Mouse (Mus musculus) limb, embryonic 14.5 days (tissue): ENCODE data around the gene Bcor. TPM values are rescaled to one million over a fixed set of nuclear protein-coding genes. Genes with fewer than 3 reads are reported as not detected.
A peak's percentile ranks its signal among the peaks of the same experiment; 100 is the strongest.

ENCODE experiments used
- ATAC-seq: fragments of 200-750 bp; cut with Nextera tagmentation; 2 replicates; pipeline ENCODE4 v1.8.0; 2017; ENCODE audit warnings: low read depth, moderate number of reproducible peaks, moderate TSS enrichment; ENCODE audit not compliant: low FRiP score
- DNase-seq: peaks from one replicate; pipeline ENCODE4 v3.0.0-alpha.2; 2015; ENCODE audit warnings: low spot score
- H3K27ac ChIP-seq: fragments of 300-500 bp; sonication (generic); replicated peaks from 2 replicates; pipeline ENCODE4 v1.5.1; 2014; ENCODE audit warnings: low read depth, mild to moderate bottlenecking, low read length, moderate library complexity, mixed read lengths
- H3K27me3 ChIP-seq: fragments of 300-500 bp; sonication (generic); 2 replicates; pipeline ENCODE4 v1.6.1; 2014; ENCODE audit warnings: low read length, mixed read lengths; ENCODE audit not compliant: control insufficient read depth, insufficient read depth
- H3K36me3 ChIP-seq: fragments of 300-500 bp; sonication (generic); 2 replicates; pipeline ENCODE4 v1.6.1; 2014; ENCODE audit warnings: mild to moderate bottlenecking, low read length, moderate library complexity, mixed read lengths; ENCODE audit not compliant: control insufficient read depth, insufficient read depth
- H3K4me1 ChIP-seq: fragments of 300-500 bp; sonication (generic); 2 replicates; pipeline ENCODE4 v1.6.1; 2014; ENCODE audit warnings: antibody characterized with exemption, low read length, mixed read lengths; ENCODE audit not compliant: control insufficient read depth, insufficient read depth
- H3K4me2 ChIP-seq: fragments of 300-500 bp; sonication (generic); replicated peaks from 2 replicates; pipeline ENCODE4 v1.6.1; 2014; ENCODE audit warnings: low read depth, mild to moderate bottlenecking, low read length, moderate library complexity; ENCODE audit not compliant: severe bottlenecking
- H3K4me3 ChIP-seq: fragments of 300-500 bp; sonication (generic); replicated peaks from 2 replicates; pipeline ENCODE4 v1.5.1; 2014; ENCODE audit warnings: low read length
- H3K9ac ChIP-seq: fragments of 300-500 bp; sonication (generic); 2 replicates; pipeline ENCODE4 v1.6.1; 2014; ENCODE audit warnings: mild to moderate bottlenecking, low read depth, low read length, moderate library complexity; ENCODE audit not compliant: severe bottlenecking
- H3K9me3 ChIP-seq: fragments of 300-500 bp; sonication (generic); 2 replicates; pipeline ENCODE4 v1.6.1; 2016; ENCODE audit warnings: low read length; ENCODE audit not compliant: control insufficient read depth
- POLR2A ChIP-seq: fragments of 200-500 bp; IDR thresholded peaks from 2 replicates; pipeline ENCODE4 v1.8.0; 2012; ENCODE audit warnings: inconsistent platforms, mild to moderate bottlenecking, moderate library complexity, borderline replicate concordance; ENCODE audit not compliant: insufficient read depth, insufficient read length; ENCODE audit errors: extremely low read depth
- WGBS: fragments of 180-500 bp; shearing (Covaris S2); extraction: QIAGEN DNeasy Blood & Tissue Kit; methylation state at CpG from one replicate; pipeline ENCODE4 v1.1.7; 2014; 5-methylcytosine and 5-hydroxymethylcytosine counted together
- polyA plus RNA-seq, 2 experiments: library from polyadenylated mRNA; depleted of rRNA in 1 of 2; stranded (reverse) in 1 of 2; unstranded in 1 of 2; fragments of >200 nt; fragmentation: Nextera tagmentation in 1 of 2; extraction: Ambion mirVana in 1 of 2; gene quantifications; 2 replicates each; pipeline versions ENCODE4 v1.2.1 to v1.2.3; 2012 to 2014

Gene Bcor
- polyA plus RNA-seq, 2 experiments = 17.0 to 20.0 TPM

- ATAC-seq (peak; percentile 54), DNase-seq (peak; percentile 56)
- peaks cover 34% of the 10 kb centered on the region for H3K4me1 ChIP-seq
These were observed 26.8 kb downstream of the Bcor start for GRCm38 (mm10) chrX:12133178-12133835.

DNA sequence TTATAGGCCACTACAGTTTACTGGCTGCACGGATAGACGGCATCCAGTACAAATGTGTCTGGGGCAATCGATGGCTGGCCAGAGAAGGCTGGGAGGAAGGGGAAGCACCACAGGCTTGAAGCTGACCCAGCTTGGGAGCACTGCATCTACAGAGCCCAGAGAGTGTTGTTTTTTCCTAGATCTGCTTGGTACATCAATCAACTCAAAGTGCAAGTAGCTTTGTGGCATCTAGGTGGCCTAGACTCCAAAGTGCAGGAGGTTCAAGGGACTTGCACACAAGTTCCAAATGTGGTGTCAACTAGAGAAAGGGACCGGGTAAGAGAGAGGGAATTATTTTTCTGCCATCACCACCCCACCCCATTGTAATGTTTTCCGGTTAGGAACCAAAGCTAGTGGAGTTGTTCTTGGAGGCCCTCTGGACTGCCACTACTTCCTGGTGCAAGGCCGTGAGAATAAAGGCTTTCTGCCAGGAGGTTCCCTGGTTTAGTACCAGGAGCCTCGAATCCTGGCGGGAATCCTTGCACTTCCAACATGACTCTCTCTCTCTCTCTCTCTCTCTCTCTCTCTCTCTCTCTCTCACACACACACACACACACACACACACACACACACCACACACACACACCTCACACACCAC lies 27.5 kb downstream of the Bcor start:
- Histone ChIP-seq H3K4me3 (no peak overlapping the region), H3K4me1 (peaks cover 28% of the 10 kb centered on the region), H3K9ac (no peak overlapping the region), H3K36me3 (no peaks in the 10 kb centered on the region), H3K4me2 (peak overlapping the region; percentile 73), H3K9me3 (no peaks in the 10 kb centered on the region), H3K27me3 (peaks cover 40% of the 10 kb centered on the region), H3K27ac (no peak overlapping the region)
- WGBS = 36% methylated on average over 8 of the region's 8 CpGs
- no peak for DNase-seq
- TF ChIP-seq POLR2A = no peak
- ATAC-seq = no peak

More at GRCm38 (mm10) chrX:12133178-12133835, 26.8 kb downstream of the Bcor start:
- WGBS = 5% methylated on average over 23 of the region's 49 CpGs
- peak overlapping the region; percentile 26 for H3K4me3 ChIP-seq
- no peak for TF ChIP-seq POLR2A
- no peak overlapping the region for H3K27ac ChIP-seq
- H3K36me3 ChIP-seq = no peaks in the 10 kb centered on the region
- no peaks in the 10 kb centered on the region for H3K9me3 ChIP-seq
- H3K4me2 ChIP-seq = peak overlapping the region; percentile 73
- peak overlapping the region; percentile 38; the same call in 1 of the 2 replicates for H3K9ac ChIP-seq
- H3K27me3 ChIP-seq = peaks cover 40% of the 10 kb centered on the region

GRCm38 (mm10) chrX:12129828-12130809 lies 30.0 kb downstream of the Bcor start:
- no peak overlapping the region for H3K4me2 ChIP-seq
- H3K4me1 ChIP-seq = peaks cover 24% of the 10 kb centered on the region
- H3K9me3 ChIP-seq = no peaks in the 10 kb centered on the region
- no peak for TF ChIP-seq POLR2A
- no peak overlapping the region for H3K4me3 ChIP-seq
- WGBS = 17% methylated on average over 14 of the region's 14 CpGs
- H3K27me3 ChIP-seq = peaks cover 36% of the 10 kb centered on the region
- no peak overlapping the region for H3K9ac ChIP-seq
- H3K36me3 ChIP-seq = no peaks in the 10 kb centered on the region
- no peak for DNase-seq
- ATAC-seq = no peak
- no peak overlapping the region for H3K27ac ChIP-seq

- H3K4me2 ChIP-seq = peak overlapping the region; percentile 59
- no peak overlapping the region for H3K9ac ChIP-seq
- 6% methylated on average over 24 of the region's 24 CpGs for WGBS
- no peak for TF ChIP-seq POLR2A
- no peak for DNase-seq
- peak overlapping the region; percentile 56 for H3K4me3 ChIP-seq
- no peaks in the 10 kb centered on the region for H3K9me3 ChIP-seq
- H3K27ac ChIP-seq = no peak overlapping the region
- peaks cover 36% of the 10 kb centered on the region for H3K27me3 ChIP-seq
- H3K4me1 ChIP-seq = peaks cover 22% of the 10 kb centered on the region
- ATAC-seq = no peak
- H3K36me3 ChIP-seq = no peaks in the 10 kb centered on the region
These were observed 30.9 kb downstream of the Bcor start for GRCm38 (mm10) chrX:12129230-12129629.
